Mouse (Mus musculus) stomach, embryonic 14.5 days (tissue): ENCODE results near the gene Socs1. TPM values are rescaled to one million over a fixed set of nuclear protein-coding genes. Genes with fewer than 3 reads are reported as not detected.
A peak's percentile ranks its signal among the peaks of the same experiment; 100 is the strongest.

ENCODE experiments used
- ATAC-seq: fragments of 200-750 bp; cut with Nextera tagmentation; 2 replicates; pipeline ENCODE4 v1.8.0; 2017; ENCODE audit warnings: low read depth, moderate TSS enrichment; ENCODE audit not compliant: insufficient number of reproducible peaks, insufficient read depth, low FRiP score
- H3K27ac ChIP-seq: fragments of 300-500 bp; sonication (generic); 2 replicates; pipeline ENCODE4 v1.5.1; 2014; ENCODE audit warnings: mild to moderate bottlenecking, low read length, moderate library complexity, mixed read lengths
- H3K27me3 ChIP-seq: fragments of 300-500 bp; sonication (generic); 2 replicates; pipeline ENCODE4 v1.6.1; 2014; ENCODE audit warnings: low read length, control low read depth, mixed read lengths; ENCODE audit not compliant: control insufficient read depth, insufficient read depth
- H3K36me3 ChIP-seq: fragments of 300-500 bp; sonication (generic); 2 replicates; pipeline ENCODE4 v1.6.1; 2014; ENCODE audit warnings: mild to moderate bottlenecking, control low read depth, low read length, moderate library complexity, mixed read lengths; ENCODE audit not compliant: control insufficient read depth, insufficient read depth
- H3K4me1 ChIP-seq: fragments of 300-500 bp; sonication (generic); 2 replicates; pipeline ENCODE4 v1.6.1; 2014; ENCODE audit warnings: low read length, control low read depth, mixed read lengths; ENCODE audit not compliant: control insufficient read depth, insufficient read depth
- H3K4me2 ChIP-seq: fragments of 300-500 bp; sonication (generic); replicated peaks from 2 replicates; pipeline ENCODE4 v1.6.1; 2014; ENCODE audit warnings: low read depth, low read length, control low read depth
- H3K4me3 ChIP-seq: fragments of 300-500 bp; sonication (generic); 2 replicates; pipeline ENCODE4 v1.5.1; 2014; ENCODE audit warnings: low read depth, low read length, control low read depth
- H3K9ac ChIP-seq: fragments of 300-500 bp; sonication (generic); replicated peaks from 2 replicates; pipeline ENCODE4 v1.6.1; 2014; ENCODE audit warnings: low read depth, mild to moderate bottlenecking, control low read depth, low read length, moderate library complexity, mixed read lengths
- H3K9me3 ChIP-seq: fragments of 300-500 bp; sonication (generic); 2 replicates; pipeline ENCODE4 v1.6.1; 2016; ENCODE audit warnings: low read depth, low read length, control low read depth; ENCODE audit not compliant: control insufficient read depth
- WGBS: fragments of 180-500 bp; shearing (Covaris S2); extraction: QIAGEN DNeasy Blood & Tissue Kit; methylation state at CpG from one replicate; pipeline ENCODE4 v1.1.7; 2014; 5-methylcytosine and 5-hydroxymethylcytosine counted together
- polyA plus RNA-seq: library from polyadenylated mRNA; unstranded; fragments of >200 nt; fragmentation: Nextera tagmentation; extraction: Ambion mirVana; gene quantifications from 2 replicates; pipeline ENCODE4 v1.2.1, GENCODE M21; 2014

Gene Socs1
- polyA plus RNA-seq, 1 experiment from 2014 or later = 11.4 TPM

DNA sequence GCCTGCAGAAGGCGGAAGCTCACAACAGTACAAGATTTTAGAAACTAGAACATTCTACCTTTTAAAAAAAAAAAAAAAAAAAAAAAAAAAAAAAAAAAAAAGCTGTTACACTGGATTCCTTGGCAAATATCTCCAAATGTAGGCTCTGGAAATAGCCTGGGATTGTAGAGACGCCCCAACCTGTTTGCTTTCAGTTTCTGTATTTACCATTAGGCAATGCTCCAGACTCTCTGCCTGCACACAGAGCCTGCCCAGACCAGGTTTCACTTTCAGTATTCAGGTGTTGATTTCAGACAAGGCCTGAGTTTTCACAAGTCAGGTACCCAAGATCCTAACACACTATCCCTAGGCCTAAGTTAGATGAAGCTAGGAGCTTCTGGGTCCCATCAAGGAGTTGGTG, 44.3 kb downstream of the Socs1 start:
- 70% methylated on average over 2 of the region's 2 CpGs for WGBS
- Histone ChIP-seq H3K4me1 (peaks cover 10% of the 10 kb centered on the region; the same call in 1 of the 2 replicates), H3K36me3 (no peaks in the 10 kb centered on the region), H3K9ac (no peak overlapping the region), H3K27me3 (no peaks in the 10 kb centered on the region), H3K4me3 (no peak overlapping the region), H3K27ac (0 out of 2 replicates have a peak overlapping the region, but pooled peaks have one; percentile 44), H3K9me3 (no peaks in the 10 kb centered on the region), H3K4me2 (no peak overlapping the region)
- ATAC-seq = 0 out of 2 replicates have a peak, but pooled peaks have one; percentile 30

DNA sequence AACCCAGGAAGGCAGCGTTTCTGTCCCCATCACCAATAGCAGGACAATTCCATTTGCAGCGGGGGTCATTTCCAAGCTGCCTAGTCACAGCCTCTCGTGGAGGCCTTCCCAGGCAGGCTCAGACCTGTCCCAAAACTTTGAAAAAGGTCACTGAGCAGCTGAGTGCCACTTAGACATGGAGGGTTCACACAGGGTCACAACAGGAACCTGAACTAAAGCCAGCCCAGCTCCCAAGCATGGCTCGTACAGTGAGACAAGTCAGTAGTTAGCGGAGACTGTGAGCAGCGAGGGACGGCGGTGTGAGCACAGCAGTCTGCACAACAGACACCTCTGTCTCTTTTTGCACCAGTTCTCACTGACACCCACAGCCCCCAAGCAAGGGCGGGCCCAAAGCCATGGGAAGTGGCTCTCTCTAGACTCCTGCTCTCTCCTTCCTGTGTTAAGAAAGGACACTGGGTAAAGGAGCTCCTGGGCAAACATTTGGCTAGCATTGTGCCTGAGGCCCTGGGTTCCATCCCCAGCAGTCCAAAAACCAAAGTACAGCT, 45.4 kb downstream of the Socs1 start:
- Histone ChIP-seq H3K4me2 (no peak overlapping the region), H3K27me3 (no peaks in the 10 kb centered on the region), H3K4me3 (no peak overlapping the region), H3K9ac (no peak overlapping the region), H3K27ac (no peak overlapping the region), H3K9me3 (no peaks in the 10 kb centered on the region), H3K36me3 (no peaks in the 10 kb centered on the region), H3K4me1 (peaks cover 10% of the 10 kb centered on the region; the same call in 1 of the 2 replicates)
- no peak for ATAC-seq
- WGBS = 68% methylated on average over 9 of the region's 9 CpGs

DNA sequence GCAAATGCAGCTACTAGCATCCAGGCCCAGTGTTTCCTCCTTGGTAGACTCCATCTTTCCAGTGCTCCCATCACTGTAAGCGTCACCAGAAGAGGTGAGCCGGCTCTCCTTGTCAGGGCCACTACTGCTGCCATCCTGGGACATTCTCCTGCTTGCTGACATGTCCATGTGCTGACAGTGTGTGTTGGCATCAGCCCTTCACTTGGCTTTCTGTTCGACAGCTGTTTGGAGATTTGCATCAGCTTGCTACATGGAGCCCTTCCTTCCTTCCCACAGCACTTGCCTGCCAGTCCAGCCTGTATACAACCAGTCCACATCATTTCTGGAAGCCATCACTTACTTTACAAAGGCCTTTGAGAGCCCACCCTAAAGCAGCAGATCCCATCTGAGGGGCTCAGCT, 46.5 kb downstream of the Socs1 start:
- Histone ChIP-seq H3K9ac (no peak overlapping the region), H3K4me3 (no peak overlapping the region), H3K27me3 (no peaks in the 10 kb centered on the region), H3K9me3 (no peaks in the 10 kb centered on the region), H3K4me1 (peaks cover 10% of the 10 kb centered on the region; the same call in 1 of the 2 replicates), H3K27ac (no peak overlapping the region; the same call in 1 of the 2 replicates), H3K36me3 (no peaks in the 10 kb centered on the region), H3K4me2 (no peak overlapping the region)
- ATAC-seq = no peak
- WGBS = 91% methylated on average over 3 of the region's 3 CpGs

DNA sequence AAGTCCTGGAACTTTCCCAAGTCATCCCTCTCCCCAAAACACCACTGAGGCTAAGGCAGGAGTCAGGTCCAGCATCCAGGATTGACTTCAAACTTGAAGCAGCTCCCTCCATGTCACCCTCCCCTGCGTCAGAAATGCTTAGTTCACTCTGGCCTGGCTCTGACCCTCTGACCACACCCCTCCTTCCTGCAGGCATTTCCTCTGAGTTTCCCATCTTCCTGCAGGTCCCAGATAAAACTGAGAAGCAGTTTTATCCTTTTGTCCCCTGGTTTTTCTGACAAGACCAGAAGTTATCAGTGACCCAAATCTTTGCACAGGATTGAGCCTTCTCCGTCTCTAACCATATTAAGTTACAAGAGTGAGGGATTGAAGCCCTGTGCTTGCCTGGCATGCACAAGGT, 47.8 kb downstream of the Socs1 start:
- WGBS = 52% methylated on average over 2 of the region's 2 CpGs
- Histone ChIP-seq H3K27ac (peak overlapping the region; percentile 61), H3K4me3 (no peak overlapping the region), H3K9me3 (no peaks in the 10 kb centered on the region), H3K4me1 (peaks cover 10% of the 10 kb centered on the region; the same call in 1 of the 2 replicates), H3K27me3 (no peaks in the 10 kb centered on the region), H3K36me3 (no peaks in the 10 kb centered on the region), H3K9ac (no peak overlapping the region), H3K4me2 (no peak overlapping the region)
- ATAC-seq = no peak

DNA sequence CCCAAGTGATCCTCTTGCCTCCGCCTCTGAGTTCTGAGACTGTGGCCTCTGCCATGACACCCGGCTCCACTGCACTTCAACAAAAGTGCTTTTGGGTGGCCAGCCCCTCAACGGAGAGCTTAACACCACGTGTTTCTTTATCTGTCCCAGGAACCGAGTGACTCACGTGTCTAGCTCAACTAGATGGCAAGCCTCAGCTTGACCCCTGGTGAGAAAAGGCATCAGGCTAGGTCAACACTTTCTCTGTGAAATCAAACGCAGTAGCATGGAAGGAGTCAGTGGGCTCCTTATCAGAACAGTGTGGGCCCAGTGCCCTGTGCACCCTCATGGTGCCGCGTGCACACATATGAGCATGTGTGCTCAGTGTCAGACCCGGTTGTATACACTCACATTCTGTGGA, 49.0 kb downstream of the Socs1 start:
- H3K4me1 ChIP-seq = peaks cover 10% of the 10 kb centered on the region; the same call in 1 of the 2 replicates
- no peak for ATAC-seq
- 64% methylated on average over 10 of the region's 10 CpGs for WGBS

DNA sequence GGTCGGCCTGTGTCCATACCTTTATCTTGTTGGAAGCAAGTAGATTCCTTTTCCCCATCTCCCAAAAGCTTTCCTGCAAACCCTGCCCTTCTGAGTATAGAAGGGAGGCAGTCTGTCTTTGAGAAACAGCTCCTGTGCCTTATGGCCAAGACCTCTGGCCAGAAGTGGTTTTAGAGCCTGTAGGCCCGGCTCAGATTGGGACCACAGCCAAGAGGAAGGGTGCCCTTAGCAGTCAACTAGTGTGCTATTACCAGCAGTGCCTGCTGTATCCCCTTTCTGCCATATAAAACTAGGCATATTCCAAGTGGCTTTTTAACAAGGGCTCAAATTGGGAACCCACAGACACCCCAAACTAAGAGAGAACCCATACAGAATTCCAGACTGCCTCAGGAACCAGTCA, 49.6 kb downstream of the Socs1 start:
- Histone ChIP-seq H3K27me3 (no peaks in the 10 kb centered on the region), H3K4me3 (no peak overlapping the region), H3K27ac (no peak overlapping the region), H3K9me3 (no peaks in the 10 kb centered on the region), H3K9ac (no peak overlapping the region), H3K4me2 (no peak overlapping the region), H3K36me3 (no peaks in the 10 kb centered on the region), H3K4me1 (peaks cover 10% of the 10 kb centered on the region; the same call in 1 of the 2 replicates)
- ATAC-seq = no peak
- 58% methylated on average over 2 of the region's 2 CpGs for WGBS

More for the DNA sequence above, 49.0 kb downstream of the Socs1 start:
- H3K9ac ChIP-seq = no peak overlapping the region
- no peak overlapping the region for H3K4me3 ChIP-seq
- no peaks in the 10 kb centered on the region for H3K27me3 ChIP-seq
- H3K9me3 ChIP-seq = no peaks in the 10 kb centered on the region
- no peaks in the 10 kb centered on the region for H3K36me3 ChIP-seq
- no peak overlapping the region for H3K4me2 ChIP-seq
- no peak overlapping the region for H3K27ac ChIP-seq

DNA sequence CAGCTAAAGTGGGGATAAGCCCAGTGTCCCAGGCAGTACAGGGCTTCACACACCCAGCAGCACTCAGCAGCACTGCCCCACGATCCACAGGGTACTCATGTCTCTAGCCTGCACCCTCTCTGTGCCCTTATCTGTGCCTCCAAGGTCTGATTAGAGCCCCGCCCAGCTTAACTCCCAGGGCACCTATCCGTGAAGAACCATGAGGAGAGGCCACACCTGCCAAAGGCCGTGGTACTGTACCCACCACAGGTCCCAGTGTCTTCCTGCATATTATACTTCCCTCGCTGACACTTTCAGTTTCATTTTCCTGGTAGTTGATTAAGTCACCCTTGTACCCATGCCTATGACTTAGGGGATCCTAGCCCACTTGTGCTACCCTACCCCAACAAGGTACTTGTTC, 52.9 kb downstream of the Socs1 start:
- Histone ChIP-seq H3K9ac (no peak overlapping the region), H3K9me3 (no peaks in the 10 kb centered on the region), H3K27me3 (no peaks in the 10 kb centered on the region), H3K4me3 (no peak overlapping the region), H3K36me3 (no peaks in the 10 kb centered on the region), H3K27ac (no peak overlapping the region), H3K4me2 (no peak overlapping the region), H3K4me1 (peaks cover 5% of the 10 kb centered on the region; the same call in 1 of the 2 replicates)
- 79% methylated on average over 5 of the region's 5 CpGs for WGBS
- 0 out of 2 replicates have a peak, but pooled peaks have one; percentile 59 for ATAC-seq
